Mouse (Mus musculus): ENCODE measurements around the gene 4933406M09Rik.

The 4933406M09Rik gene

GRCm38 (mm10) chr1:134381795-134382625, 3.7 kb upstream of the 4933406M09Rik start:
- DNase-seq, result no peak

- DNase-seq, result no peak
Measured at GRCm38 (mm10) chr1:134384581-134384980, 1.2 kb upstream of the 4933406M09Rik start.

GRCm38 (mm10) chr1:134385176-134385575, 564 bp upstream of the 4933406M09Rik start:
- DNase-seq, result no peak

- DNase-seq, result no peak
Measured at GRCm38 (mm10) chr1:134393827-134394226, 8.1 kb downstream of the 4933406M09Rik start.

GRCm38 (mm10) chr1:134398210-134398609, 12.5 kb downstream of the 4933406M09Rik start:
- DNase-seq, result no peak

- no peak for DNase-seq
Measured at GRCm38 (mm10) chr1:134399735-134400134, 14.0 kb downstream of the 4933406M09Rik start.

GRCm38 (mm10) chr1:134405509-134406413, 20.0 kb downstream of the 4933406M09Rik start, which contains the start of gene Cyb5r1:
Gene Cyb5r1, plus strand, starts transcription at chr1:134405559.
- peak; percentile 39 for DNase-seq

GRCm38 (mm10) chr1:134406414-134406771, 20.7 kb downstream of the 4933406M09Rik start:
- DNase-seq, result no peak

GRCm38 (mm10) chr1:134408080-134408479, 22.3 kb downstream of the 4933406M09Rik start:
- no peak for DNase-seq

GRCm38 (mm10) chr1:134411706-134412629, 26.2 kb downstream of the 4933406M09Rik start:
- DNase-seq, result no peak

GRCm38 (mm10) chr1:134414038-134414437, 28.3 kb downstream of the 4933406M09Rik start:
- DNase-seq, result no peak

- DNase-seq, result no peak
Measured at GRCm38 (mm10) chr1:134414501-134415167, 28.9 kb downstream of the 4933406M09Rik start.

- peak; percentile 94 for DNase-seq
Measured at GRCm38 (mm10) chr1:134415168-134415831, 29.6 kb downstream of the 4933406M09Rik start, which contains the start of gene Adipor1. Gene Adipor1, plus strand, starts transcription at chr1:134415378.

- DNase-seq, result no peak
Measured at GRCm38 (mm10) chr1:134418414-134418975, 32.8 kb downstream of the 4933406M09Rik start.

GRCm38 (mm10) chr1:134419176-134419575, 33.4 kb downstream of the 4933406M09Rik start:
- DNase-seq, result no peak

- DNase-seq, result no peak
Measured at GRCm38 (mm10) chr1:134419751-134420458, 34.2 kb downstream of the 4933406M09Rik start.

- no peak for DNase-seq
Measured at GRCm38 (mm10) chr1:134423911-134424310, 38.2 kb downstream of the 4933406M09Rik start.

GRCm38 (mm10) chr1:134426289-134426688, 40.5 kb downstream of the 4933406M09Rik start:
- no peak for DNase-seq

- DNase-seq, result no peak
Measured at GRCm38 (mm10) chr1:134433002-134433401, 47.3 kb downstream of the 4933406M09Rik start.

GRCm38 (mm10) chr1:134433473-134433872, 47.7 kb downstream of the 4933406M09Rik start:
- no peak for DNase-seq

Measured in right cerebral cortex, postnatal 4 days (tissue).